Mouse (Mus musculus) CH12.LX (cell line): Measurements from ENCODE around the gene Nktr. TPM values are rescaled to one million over a fixed set of nuclear protein-coding genes. Genes with fewer than 3 reads are reported as not detected.

Source experiments
- DNase-seq: peaks from one replicate; pipeline ENCODE4 v3.0.0-alpha.2; 2013; ENCODE audit errors: extremely low read depth
- H3K27ac ChIP-seq: 2 replicates; pipeline ENCODE4 v1.5.1; 2012; ENCODE audit warnings: low read depth, mild to moderate bottlenecking, control low read depth, moderate library complexity; ENCODE audit not compliant: insufficient read depth
- H3K27me3 ChIP-seq: replicated peaks from 2 replicates; pipeline ENCODE3; 2012; ENCODE audit warnings: inconsistent platforms
- H3K36me3 ChIP-seq, 2 experiments: replicated peaks in 1 of 2; 2 replicates each; pipeline versions ENCODE3 to v1.6.1; 2012; ENCODE audit warnings: inconsistent platforms in 1 of 2, low read length in 1 of 2, mild to moderate bottlenecking in 1 of 2, mixed read lengths in 1 of 2, moderate library complexity in 1 of 2; ENCODE audit not compliant: control insufficient read depth in 1 of 2, insufficient read depth in 1 of 2
- H3K4me1 ChIP-seq, 2 experiments: 2 replicates each; pipeline ENCODE4 v1.6.1; 2012; ENCODE audit warnings: inconsistent platforms in 1 of 2, moderate library complexity in 1 of 2; ENCODE audit not compliant: insufficient read depth in 2 of 2, control insufficient read depth in 1 of 2
- H3K4me2 ChIP-seq: 2 replicates; pipeline ENCODE4 v1.6.1; 2012; ENCODE audit warnings: low read depth, mild to moderate bottlenecking, control low read depth; ENCODE audit not compliant: poor library complexity, insufficient read depth, severe bottlenecking
- H3K4me3 ChIP-seq, 3 experiments: fragments of 150-350 bp in 1 of 3; sonication (generic) in 1 of 3; replicated peaks in 1 of 3; 2 replicates each; pipeline versions ENCODE3 to v1.5.1; 2011 to 2012; ENCODE audit warnings: low read depth in 2 of 3, low read length in 2 of 3, mild to moderate bottlenecking in 2 of 3, moderate library complexity in 2 of 3, control low read depth in 1 of 3, improper control_type of control experiment in 1 of 3, inconsistent platforms in 1 of 3, mixed read lengths in 1 of 3; ENCODE audit not compliant: poor library complexity in 1 of 3
- H3K79me2 ChIP-seq: replicated peaks from 2 replicates; pipeline ENCODE4 v1.6.1; 2012; ENCODE audit warnings: mild to moderate bottlenecking, moderate library complexity; ENCODE audit not compliant: control insufficient read depth, poor library complexity, insufficient read depth, severe bottlenecking; ENCODE audit errors: extremely low read depth
- H3K9ac ChIP-seq: 2 replicates; pipeline ENCODE4 v1.6.1; 2012; ENCODE audit warnings: low read depth, mild to moderate bottlenecking, control low read depth, moderate library complexity; ENCODE audit not compliant: insufficient read depth
- H3K9me3 ChIP-seq: replicated peaks from 2 replicates; pipeline ENCODE3; 2012; ENCODE audit warnings: low read length, inconsistent platforms, mixed read lengths
- CHD1 ChIP-seq: IDR thresholded peaks from 2 replicates; pipeline ENCODE4 v1.6.1; 2012; ENCODE audit warnings: low read depth, low read length, improper control_type of control experiment, inconsistent platforms
- E2F4 ChIP-seq: IDR thresholded peaks from 2 replicates; pipeline ENCODE4 v1.6.1; 2011; ENCODE audit warnings: low read depth, low read length, improper control_type of control experiment; ENCODE audit not compliant: insufficient replicate concordance
- ELF1 ChIP-seq: IDR thresholded peaks from 2 replicates; pipeline ENCODE4 v1.6.1; 2014; ENCODE audit warnings: low read depth, mild to moderate bottlenecking, inconsistent platforms, low read length, improper control_type of control experiment
- EP300 ChIP-seq: IDR thresholded peaks from 2 replicates; pipeline ENCODE4 v1.6.1; 2011; ENCODE audit warnings: low read length, improper control_type of control experiment
- GABPA ChIP-seq: IDR thresholded peaks from 2 replicates; pipeline ENCODE4 v1.6.1; 2012; ENCODE audit warnings: low read depth, low read length, improper control_type of control experiment, inconsistent platforms; ENCODE audit not compliant: insufficient replicate concordance
- HCFC1 ChIP-seq: IDR thresholded peaks from 2 replicates; pipeline ENCODE4 v1.6.1; 2012; ENCODE audit warnings: low read depth, mild to moderate bottlenecking, inconsistent platforms, low read length, improper control_type of control experiment
- IRF4 ChIP-seq: IDR thresholded peaks from 2 replicates; pipeline ENCODE4 v1.6.1; 2014; ENCODE audit warnings: low read depth, mild to moderate bottlenecking, inconsistent platforms, low read length, improper control_type of control experiment
- JUND ChIP-seq: conservative IDR thresholded peaks from 2 replicates; pipeline ENCODE4 v1.6.1; 2011; ENCODE audit warnings: low read depth, low read length, improper control_type of control experiment
- KAT2A ChIP-seq: IDR thresholded peaks from 2 replicates; pipeline ENCODE4 v1.6.1; 2012; ENCODE audit warnings: low read length, improper control_type of control experiment, inconsistent platforms; ENCODE audit not compliant: insufficient replicate concordance
- MAFK ChIP-seq: IDR thresholded peaks from 2 replicates; pipeline ENCODE4 v1.6.1; 2011; ENCODE audit warnings: low read length, improper control_type of control experiment; ENCODE audit not compliant: insufficient replicate concordance
- MAX ChIP-seq: IDR thresholded peaks from 2 replicates; pipeline ENCODE4 v1.6.1; 2011; ENCODE audit warnings: low read length, improper control_type of control experiment
- MEF2A ChIP-seq: IDR thresholded peaks from 2 replicates; pipeline ENCODE4 v1.6.1; 2014; ENCODE audit warnings: low read depth, mild to moderate bottlenecking, inconsistent platforms, low read length, improper control_type of control experiment, borderline replicate concordance
- MYC ChIP-seq: IDR thresholded peaks from 2 replicates; pipeline ENCODE4 v1.6.1; 2011; ENCODE audit warnings: low read depth, mild to moderate bottlenecking, improper control_type of control experiment, low read length
- NRF1 ChIP-seq: IDR thresholded peaks from 2 replicates; pipeline ENCODE4 v1.6.1; 2014; ENCODE audit warnings: low read depth, mild to moderate bottlenecking, inconsistent platforms, low read length, improper control_type of control experiment, moderate library complexity
- PAX5 ChIP-seq: IDR thresholded peaks from 2 replicates; pipeline ENCODE4 v1.6.1; 2012; ENCODE audit warnings: low read length, inconsistent platforms, mixed read lengths
- SIN3A ChIP-seq: IDR thresholded peaks from 2 replicates; pipeline ENCODE4 v1.6.1; 2012; ENCODE audit warnings: low read length, improper control_type of control experiment, inconsistent platforms
- UBTF ChIP-seq: IDR thresholded peaks from 2 replicates; pipeline ENCODE4 v1.6.1; 2012; ENCODE audit warnings: low read depth, mild to moderate bottlenecking, inconsistent platforms, low read length, improper control_type of control experiment, moderate library complexity
- USF1 ChIP-seq: IDR thresholded peaks from 2 replicates; pipeline ENCODE4 v1.6.1; 2014; ENCODE audit warnings: low read depth, mild to moderate bottlenecking, inconsistent platforms, low read length, improper control_type of control experiment
- USF2 ChIP-seq: conservative IDR thresholded peaks from 2 replicates; pipeline ENCODE4 v1.6.1; 2011; ENCODE audit warnings: low read depth, low read length, improper control_type of control experiment
- ZKSCAN1 ChIP-seq: IDR thresholded peaks from 2 replicates; pipeline ENCODE4 v1.6.1; 2012; ENCODE audit warnings: low read depth, inconsistent platforms, low read length, improper control_type of control experiment, borderline replicate concordance
- dilution Hi-C: fragments of 300-500 bp; cut with MboI; formaldehyde crosslinking; loops from 2 replicates; pipeline ENCODE4 v1.14.3; 2020; ENCODE audit warnings: low sequenced_read_pairs; ENCODE audit not compliant: extremely low pct_unique_long_range_greater_than_20kb, extremely low pct_ligation_motif_present
- in situ Hi-C: fragments of 300-500 bp; cut with MboI; formaldehyde crosslinking; loops from 3 replicates; pipeline ENCODE4 v1.14.3; 2019; ENCODE audit warnings: low sequenced_read_pairs, low pct_ligation_motif_present, low pct_unique_long_range_greater_than_20kb, mixed read lengths
- polyA plus RNA-seq: library from polyadenylated mRNA; unstranded; fragments of >175 nt; gene quantifications from 2 replicates; pipeline ENCODE4 v1.2.1, GENCODE M21; 2012; ENCODE audit warnings: low read depth; ENCODE audit not compliant: insufficient read length
- total RNA-seq, 2 experiments: library from RNA; depleted of rRNA; stranded (reverse); fragments of 300-350 nt in 1 of 2; fragments of >200 nt in 1 of 2; gene quantifications; 2 replicates each; pipeline ENCODE4 v1.2.3; 2012 to 2014

Nktr gene
- total and polyA plus RNA-seq, 3 experiments = 31.0 to 65.0 (median 32.2) TPM

GRCm38 (mm10) chr9:121675556-121675955 is 43.4 kb upstream of the Nktr start:
- in situ Hi-C loops (no loop called here), dilution Hi-C loops (no loop called here)
- no peak for DNase-seq
- peaks cover 2% of the 10 kb centered on the region for H3K27me3 ChIP-seq
- H3K36me3 ChIP-seq = peaks cover 0 to 14% of the 10 kb centered on the region in 2 experiments
- peak overlapping the region in 1 of 3 experiments; percentile 26 for H3K4me3 ChIP-seq
- H3K27ac ChIP-seq = no peak overlapping the region
- H3K4me2 ChIP-seq = 0 out of 2 replicates have a peak overlapping the region, but pooled peaks have one; percentile 4
- no peaks in the 10 kb centered on the region for H3K9me3 ChIP-seq
- TF ChIP-seq JUND = no peak
- no peak for TF ChIP-seq SIN3A
- TF ChIP-seq NRF1 = no peak
- no peak for TF ChIP-seq IRF4
- no peak for TF ChIP-seq PAX5
- TF ChIP-seq MAX = no peak
- TF ChIP-seq MYC = no peak
- TF ChIP-seq KAT2A = no peak
- TF ChIP-seq USF2 = no peak
- TF ChIP-seq MAFK = no peak
- TF ChIP-seq USF1 = no peak
- no peak for TF ChIP-seq E2F4
- TF ChIP-seq HCFC1 = no peak
- TF ChIP-seq ELF1 = no peak
- TF ChIP-seq UBTF = no peak
- no peak for TF ChIP-seq CHD1
- TF ChIP-seq GABPA = no peak
- TF ChIP-seq MEF2A = no peak
- TF ChIP-seq ZKSCAN1 = no peak
- TF ChIP-seq, all 38 proteins: peak for 0
- H3K4me1 ChIP-seq = peaks cover 25 to 76% of the 10 kb centered on the region in 2 experiments
- H3K79me2 ChIP-seq = no peaks in the 10 kb centered on the region
- H3K9ac ChIP-seq = no peak overlapping the region

GRCm38 (mm10) chr9:121677069-121677468 is 41.9 kb upstream of the Nktr start:
- Histone ChIP-seq H3K4me3 (no peak overlapping the region), H3K27me3 (no peaks in the 10 kb centered on the region), H3K4me1 (peaks cover 24 to 62% of the 10 kb centered on the region in 2 experiments), H3K9me3 (no peaks in the 10 kb centered on the region), H3K36me3 (peaks cover 0 to 23% of the 10 kb centered on the region in 2 experiments), H3K4me2 (no peak overlapping the region), H3K79me2 (no peaks in the 10 kb centered on the region), H3K27ac (no peak overlapping the region), H3K9ac (no peak overlapping the region)
- in situ Hi-C loops (no loop called here), dilution Hi-C loops (no loop called here)
- DNase-seq = no peak
- TF ChIP-seq EP300 (no peak), KAT2A (no peak), IRF4 (no peak), USF2 (no peak)
